In the genomic region with DNA sequence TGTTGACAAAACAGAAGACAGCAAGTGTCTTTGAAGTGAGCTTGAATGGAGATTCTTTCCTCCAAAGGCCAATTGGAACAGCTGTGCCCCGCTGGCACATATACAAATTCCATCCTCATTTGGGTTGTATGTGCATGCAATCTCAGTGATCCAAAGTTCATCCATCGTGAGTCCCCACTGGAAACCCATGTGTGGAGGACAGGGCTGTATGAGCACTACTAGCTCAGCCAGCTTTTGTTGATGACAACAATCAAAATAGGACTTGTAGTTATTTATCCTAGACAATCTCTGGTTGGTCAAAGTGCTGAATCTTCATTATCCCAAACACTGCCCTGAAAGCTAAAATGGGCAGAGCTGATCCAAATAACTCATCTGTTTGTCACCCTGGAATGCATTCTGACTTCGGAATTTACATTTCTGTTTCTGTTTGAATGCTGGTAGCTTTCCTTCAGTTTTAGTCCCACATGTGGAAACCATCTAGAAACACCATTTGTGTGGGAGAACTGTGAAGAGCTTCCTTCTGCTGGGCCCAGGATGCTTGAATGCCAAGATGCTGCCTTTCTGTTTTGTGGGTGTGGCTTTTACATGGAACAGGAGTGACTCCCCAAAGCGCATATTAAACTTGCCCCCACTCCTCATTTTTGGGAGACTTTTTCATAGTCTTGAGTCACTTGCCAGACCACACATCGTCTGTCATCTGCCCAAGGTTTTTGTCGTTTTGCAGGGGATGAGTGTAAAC, we compare ENCODE assay signal across 11 mouse cellular contexts.
A peak's percentile ranks its signal among the peaks of the same experiment; 100 is the strongest.
DNase-seq lines count a peak whose midpoint lies in the region; TF ChIP-seq lines count a peak whose summit lies in the region.
"Had no signal": no experiment of that assay in that cellular context is flagged by ENCODE, and none has a peak within 500 bp of the region (broad histone marks: within the 10 kb centered on the region; RNA-seq: fewer than 3 reads in every experiment).

No protein-coding gene starts in this region.

- H3K4me1 ChIP-seq in embryonic fibroblast, embryonic 13.5 days (ENCODE audit: control insufficient read depth, insufficient read depth, low read length), result peaks cover 9% of the 10 kb centered on the region

- TF ChIP-seq CTCF in embryonic fibroblast, embryonic 13.5 days (IDR thresholded peaks at IDR 0.05; ENCODE audit: borderline replicate concordance, insufficient read depth, low read length), result no peak

- intact Hi-C loops in left cerebral cortex, postnatal 4 days (cut with DNase I), result no loop called here

- H3K4me3 ChIP-seq in embryonic fibroblast, embryonic 13.5 days (ENCODE audit: insufficient read depth, low read length), result no peak overlapping the region
- H3K4me3 ChIP-seq: erythroblast, embryonic 14.5 days had no signal

- TF ChIP-seq POLR2A in embryonic fibroblast, embryonic 13.5 days (IDR thresholded peaks at IDR 0.05; ENCODE audit: low read depth, low read length), result no peak

- peak overlapping the region; percentile 14 for H3K27ac ChIP-seq in embryonic fibroblast, embryonic 13.5 days (ENCODE audit: insufficient read depth, low read length)

- peak; percentile 12 for DNase-seq in left cerebral cortex, adult 11 months (ENCODE audit: low spot score)
- no peak for DNase-seq in left cerebral cortex, postnatal 4 days
- DNase-seq in adipocyte (ENCODE audit: low spot score), result peak; percentile 4
- peak; percentile 37 for DNase-seq in lung, postnatal 25 days (ENCODE audit: low spot score)
- no peak for DNase-seq in kidney, postnatal 36 days
- no peak for DNase-seq in heart, adult 18-20 months
- DNase-seq: gastrocnemius, postnatal 36 days; kidney, adult 18-20 months; liver, postnatal 0 days had no signal

Comparison
In these comparisons a context has a peak if more than half of its experiments do, and no peak if none do; other contexts are left out.
1. DNase-seq: peak in left cerebral cortex, adult 11 months (single experiment), adipocyte (single experiment) and lung, postnatal 25 days (single experiment); none in left cerebral cortex, postnatal 4 days (single experiment), kidney, postnatal 36 days (0 of 2) and heart, adult 18-20 months (0 of 2).